In genomic region chr11:62575297-62575658, GRCm38 (mm10) we compare ENCODE assay signal across 8 mouse cellular contexts. TPM values are rescaled to one million over a fixed set of nuclear protein-coding genes. Genes with fewer than 3 reads are reported as not detected.
DNase-seq lines count a peak whose midpoint lies in the region; ATAC-seq and TF ChIP-seq lines count a peak whose summit lies in the region.

No protein-coding gene starts in this region.

- H3K4me1 ChIP-seq in E14TG2a.4 (replicated peaks; ENCODE audit: low read depth, low read length), result peaks cover 43% of the 10 kb centered on the region
- H3K4me1 ChIP-seq in forebrain, embryonic 13.5 days, result peaks cover 9% of the 10 kb centered on the region; the same call in 1 of the 2 replicates
- peaks cover 26% of the 10 kb centered on the region for H3K4me1 ChIP-seq in liver, postnatal 0 days (ENCODE audit: insufficient read depth)
- H3K4me1 ChIP-seq in neural tube, embryonic 14.5 days (ENCODE audit: control insufficient read depth, insufficient read depth, low read length), result no peaks in the 10 kb centered on the region
- peaks cover 14% of the 10 kb centered on the region for H3K4me1 ChIP-seq in testis, adult 2 months (ENCODE audit: control insufficient read depth, insufficient read depth, low read length)

- peak; percentile 89 for ATAC-seq in forebrain, embryonic 13.5 days
- ATAC-seq in liver, postnatal 0 days, result peak; percentile 75
- peak; percentile 66 for ATAC-seq in neural tube, embryonic 14.5 days (ENCODE audit: low read depth)

- H3K27ac ChIP-seq in forebrain, embryonic 13.5 days, result no peak overlapping the region
- peak overlapping the region; percentile 80 for H3K27ac ChIP-seq in liver, postnatal 0 days (ENCODE audit: low read depth)
- H3K27ac ChIP-seq in neural tube, embryonic 14.5 days (ENCODE audit: low read depth, low read length), result peak overlapping the region; percentile 52
- no peak overlapping the region for H3K27ac ChIP-seq in testis, adult 2 months (ENCODE audit: control insufficient read depth, insufficient read depth, low read depth, low read length)

- WGBS in forebrain, embryonic 13.5 days, result 3% methylated on average over 9 of the region's 9 CpGs
- WGBS in large intestine, adult 2 months, result 2% methylated on average over 9 of the region's 9 CpGs
- 1% methylated on average over 9 of the region's 9 CpGs for WGBS in liver, postnatal 0 days (ENCODE audit: insufficient replicate concordance)
- WGBS in neural tube, embryonic 14.5 days, result under 1% methylated on average over 9 of the region's 9 CpGs

- peak overlapping the region; percentile 73 for H3K9ac ChIP-seq in forebrain, embryonic 13.5 days
- H3K9ac ChIP-seq in liver, postnatal 0 days (replicated peaks), result peak overlapping the region; percentile 64
- peak overlapping the region; percentile 59 for H3K9ac ChIP-seq in neural tube, embryonic 14.5 days (replicated peaks; ENCODE audit: low read depth, low read length)

- TF ChIP-seq EP300 in liver, postnatal 0 days (IDR thresholded peaks at IDR 0.05; ENCODE audit: low read depth), result no peak

- no peaks in the 10 kb centered on the region for H3K36me3 ChIP-seq in E14TG2a.4 (ENCODE audit: insufficient read depth, low read length)
- no peaks in the 10 kb centered on the region for H3K36me3 ChIP-seq in forebrain, embryonic 13.5 days (ENCODE audit: poor library complexity, severe bottlenecking)
- H3K36me3 ChIP-seq in liver, postnatal 0 days (replicated peaks; ENCODE audit: insufficient read depth, low read length), result no peaks in the 10 kb centered on the region
- H3K36me3 ChIP-seq in neural tube, embryonic 14.5 days (ENCODE audit: control insufficient read depth, insufficient read depth, low read length), result no peaks in the 10 kb centered on the region
- no peaks in the 10 kb centered on the region for H3K36me3 ChIP-seq in testis, adult 2 months (ENCODE audit: control insufficient read depth, insufficient read depth, low read length)

- TF ChIP-seq POLR2A in testis, adult 2 months (IDR thresholded peaks at IDR 0.05; ENCODE audit: control insufficient read depth, low read depth, low read length), result no peak

- no peaks in the 10 kb centered on the region for H3K9me3 ChIP-seq in E14TG2a.4 (ENCODE audit: low read length)
- no peaks in the 10 kb centered on the region for H3K9me3 ChIP-seq in forebrain, embryonic 13.5 days (replicated peaks)
- H3K9me3 ChIP-seq in liver, postnatal 0 days (ENCODE audit: low read length), result no peaks in the 10 kb centered on the region
- H3K9me3 ChIP-seq in neural tube, embryonic 14.5 days (ENCODE audit: control insufficient read depth, low read length), result no peaks in the 10 kb centered on the region

- peak; percentile 78 for DNase-seq in c-Kit-positive CD71-positive TER-119-positive erythroid progenitor cells, embryonic 14.5 days (ENCODE audit: low spot score)
- DNase-seq in heart, postnatal 10 days, result peak; percentile 92 to 94
- peak; percentile 59 for DNase-seq in large intestine, adult 2 months (ENCODE audit: low read depth, low spot score)
- peak; percentile 90 for DNase-seq in liver, postnatal 0 days

- intact Hi-C loops in heart, postnatal 10 days (cut with DNase I), result loop anchor here (2.0 to 5.0 kb wide), 4 partner anchors 18 to 178 kb away; partner anchors contain the start of gene Cenpv

- peak overlapping the region; percentile 74 for H3K4me3 ChIP-seq in E14TG2a.4 (replicated peaks; ENCODE audit: low read length)
- peak overlapping the region; percentile 55 for H3K4me3 ChIP-seq in forebrain, embryonic 13.5 days
- H3K4me3 ChIP-seq in liver, postnatal 0 days (ENCODE audit: low read depth, low read length), result peak overlapping the region; percentile 64
- peak overlapping the region; percentile 47 for H3K4me3 ChIP-seq in neural tube, embryonic 14.5 days (ENCODE audit: low read depth, low read length)
- H3K4me3 ChIP-seq in testis, adult 2 months (ENCODE audit: control insufficient read depth, low read depth, low read length), result peak overlapping the region; percentile 77

- peak; percentile 95 for TF ChIP-seq CTCF in E14TG2a.4 (conservative IDR thresholded peaks at IDR 0.05; ENCODE audit: low read length)
- TF ChIP-seq CTCF in liver, postnatal 0 days (IDR thresholded peaks at IDR 0.05; ENCODE audit: low read depth), result peak; percentile 98
- TF ChIP-seq CTCF in testis, adult 2 months (IDR thresholded peaks at IDR 0.05; ENCODE audit: control insufficient read depth, insufficient read depth, insufficient replicate concordance, low read depth, low read length), result peak; percentile 94

- H3K27me3 ChIP-seq in E14TG2a.4 (ENCODE audit: insufficient read depth, low read length), result peaks cover 28% of the 10 kb centered on the region
- H3K27me3 ChIP-seq in forebrain, embryonic 13.5 days, result peaks cover 4% of the 10 kb centered on the region
- H3K27me3 ChIP-seq in liver, postnatal 0 days (ENCODE audit: insufficient read depth, low read length), result no peaks in the 10 kb centered on the region
- no peaks in the 10 kb centered on the region for H3K27me3 ChIP-seq in neural tube, embryonic 14.5 days (ENCODE audit: control insufficient read depth, insufficient read depth, low read length)
- H3K27me3 ChIP-seq in testis, adult 2 months (ENCODE audit: control insufficient read depth, insufficient read depth, low read length), result no peaks in the 10 kb centered on the region

- H3K4me2 ChIP-seq in forebrain, embryonic 13.5 days, result peak overlapping the region; percentile 96
- H3K4me2 ChIP-seq in liver, postnatal 0 days (ENCODE audit: low read depth, low read length), result peak overlapping the region; percentile 98
- H3K4me2 ChIP-seq in neural tube, embryonic 14.5 days (ENCODE audit: low read depth, low read length), result peak overlapping the region; percentile 72

RNA-seq across cellular contexts. Expression of gene Trpv2, which starts 1.0 kb away (rescaled TPM):
- polyA plus RNA-seq in forebrain, embryonic 13.5 days (2015; fragmentation: Nextera tagmentation; extraction: Ambion mirVana), result 8.2 and 9.1 TPM in 2 replicates
- total RNA-seq in heart, postnatal 10 days (2021), result 1 to 10 TPM; 4.3 to 4.5 TPM
- 8.7 and 9.0 TPM in 2 replicates for polyA plus RNA-seq in large intestine, adult 2 months (2012; rRNA removed)
- polyA plus RNA-seq in liver, postnatal 0 days (2015; fragmentation: Nextera tagmentation; extraction: Ambion mirVana), result 4.7 and 5.4 TPM in 2 replicates
- 25.1 and 25.8 TPM in 2 replicates for polyA plus RNA-seq in neural tube, embryonic 14.5 days (2014; fragmentation: Nextera tagmentation; extraction: Ambion mirVana)
- 0.67 and 0.97 TPM in 2 replicates for polyA plus RNA-seq in testis, adult 2 months (2012; rRNA removed)

RNA-seq across cellular contexts. Expression of gene Ubb, which starts 24.3 kb away (rescaled TPM):
- 4,545 and 4,559 TPM in 2 replicates for polyA plus RNA-seq in forebrain, embryonic 13.5 days (2015; fragmentation: Nextera tagmentation; extraction: Ambion mirVana)
- total RNA-seq in heart, postnatal 10 days (2021), result 100 to 1,000 TPM; 678 to 750 TPM
- polyA plus RNA-seq in large intestine, adult 2 months (2012; rRNA removed), result 1,797 and 2,293 TPM in 2 replicates
- 1,161 and 1,214 TPM in 2 replicates for polyA plus RNA-seq in liver, postnatal 0 days (2015; fragmentation: Nextera tagmentation; extraction: Ambion mirVana)
- polyA plus RNA-seq in neural tube, embryonic 14.5 days (2014; fragmentation: Nextera tagmentation; extraction: Ambion mirVana), result 4,516 and 4,600 TPM in 2 replicates
- 5,144 and 5,757 TPM in 2 replicates for polyA plus RNA-seq in testis, adult 2 months (2012; rRNA removed)

RNA-seq across cellular contexts. Expression of gene Cenpv, which starts 36.2 kb away (rescaled TPM):
- polyA plus RNA-seq in forebrain, embryonic 13.5 days (2015; fragmentation: Nextera tagmentation; extraction: Ambion mirVana), result 74.4 and 78.7 TPM in 2 replicates
- total RNA-seq in heart, postnatal 10 days (2021), result 10 to 100 TPM; 19.3 to 19.8 TPM
- polyA plus RNA-seq in large intestine, adult 2 months (2012; rRNA removed), result 116 and 140 TPM in 2 replicates
- polyA plus RNA-seq in liver, postnatal 0 days (2015; fragmentation: Nextera tagmentation; extraction: Ambion mirVana), result 9.8 and 14.0 TPM in 2 replicates
- 56.3 and 73.1 TPM in 2 replicates for polyA plus RNA-seq in neural tube, embryonic 14.5 days (2014; fragmentation: Nextera tagmentation; extraction: Ambion mirVana)
- 874 and 878 TPM in 2 replicates for polyA plus RNA-seq in testis, adult 2 months (2012; rRNA removed)

Comparison
In these comparisons a context has a peak if more than half of its experiments do, and no peak if none do; other contexts are left out.
1. H3K27ac ChIP-seq: peak in liver, postnatal 0 days (single experiment) and neural tube, embryonic 14.5 days (single experiment); none in forebrain, embryonic 13.5 days (single experiment) and testis, adult 2 months (single experiment).
2. Peak in every context shown above with its lines, with median percentiles within 50 percentile points of each other: H3K4me3 ChIP-seq, CTCF ChIP-seq, DNase-seq, ATAC-seq, H3K4me2 ChIP-seq and H3K9ac ChIP-seq.